Mouse (Mus musculus): Measurements from ENCODE around the gene Fjx1. TPM values are rescaled to one million over a fixed set of nuclear protein-coding genes. Genes with fewer than 3 reads are reported as not detected.

The Fjx1 gene
- polyA plus RNA-seq (2012; rRNA removed): 26.4 and 38.6 TPM in 2 replicates

GRCm38 (mm10) chr2:102451671-102452549 lies at the start of gene Fjx1:
TSS of gene Fjx1 (minus strand) at chr2:102452499.

GRCm38 (mm10) chr2:102407363-102408184 lies 44.7 kb downstream of the Fjx1 start, which contains the start of gene Trim44:
TSS of gene Trim44 (minus strand) at chr2:102407828.

Other genes with a start within 250 kb of the Fjx1 start
- 75.8 and 77.2 TPM in 2 replicates for gene Trim44, start 44.7 kb downstream of the Fjx1 start, polyA plus RNA-seq (2012; rRNA removed)
- 1.9 and 4.2 TPM in 2 replicates for gene Pamr1, start 97.5 kb upstream of the Fjx1 start, polyA plus RNA-seq (2012; rRNA removed)
- gene Slc1a2, start 206.2 kb upstream of the Fjx1 start, polyA plus RNA-seq (2012; rRNA removed): 16.7 and 19.6 TPM in 2 replicates

Measured in central nervous system, embryonic 11.5 days (tissue).